Mouse (Mus musculus): ENCODE measurements around the gene Rpl18a.

Rpl18a gene

DNA sequence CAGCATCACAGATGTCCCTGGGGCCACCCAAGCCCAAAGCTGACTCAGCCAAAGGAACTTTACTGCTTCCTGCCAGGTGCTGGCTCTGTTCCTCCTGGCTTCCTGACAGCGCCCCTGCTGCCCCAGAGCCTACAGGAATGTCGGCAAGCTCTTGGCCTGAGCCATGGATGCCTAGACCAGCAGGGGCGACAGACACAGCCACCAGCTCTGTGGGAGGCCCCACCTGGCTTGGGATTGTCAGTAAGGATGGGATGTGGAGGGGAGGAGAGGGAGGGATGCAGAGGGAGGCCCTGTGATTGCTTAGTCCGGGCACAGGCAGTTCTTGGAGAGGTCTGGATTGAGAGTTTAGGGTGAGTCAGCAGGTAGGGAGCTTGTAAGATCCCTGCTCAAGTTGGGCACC, 17.1 kb downstream of the Rpl18a start:
- no peak for DNase-seq (ENCODE audit: low spot score)

DNA sequence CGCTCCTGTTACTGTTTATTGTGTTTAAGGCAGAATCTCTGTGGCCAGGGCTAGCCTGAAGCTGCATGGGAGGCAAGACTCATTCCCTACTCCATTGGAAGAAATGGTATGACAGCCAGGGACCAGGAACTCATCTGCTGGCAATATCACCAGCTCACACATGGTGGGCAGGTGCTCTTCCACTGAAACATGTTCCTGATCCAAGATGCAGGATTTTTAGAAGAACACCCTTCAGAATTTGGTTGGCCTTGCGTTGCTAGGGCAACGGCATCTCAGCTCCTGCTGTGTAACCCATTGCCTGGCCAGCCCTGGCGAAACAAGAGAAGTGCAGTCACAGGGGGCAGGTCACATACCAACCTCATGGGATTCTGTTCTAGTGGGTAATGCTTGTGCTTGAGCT, 17.7 kb downstream of the Rpl18a start:
- DNase-seq (ENCODE audit: low spot score), result no peak

DNA sequence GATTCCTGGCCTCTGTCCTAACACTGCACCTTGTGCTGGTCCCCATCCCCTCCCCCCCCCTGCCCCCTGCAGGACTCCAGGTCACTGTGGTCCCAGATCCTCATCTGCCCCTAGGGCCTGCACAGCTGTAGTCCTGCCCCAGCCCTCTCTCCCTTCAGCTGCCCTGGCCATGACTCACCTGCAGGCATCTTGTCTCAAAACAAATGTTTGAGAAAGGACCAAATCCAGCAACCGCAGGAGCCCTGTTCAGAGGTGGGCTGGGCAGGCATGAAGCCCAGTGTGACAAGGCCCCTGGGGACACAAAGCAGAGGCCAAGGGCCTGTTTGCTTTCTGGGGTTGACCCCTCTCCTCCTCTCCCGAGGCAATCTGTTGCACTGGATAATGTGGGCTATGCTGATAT, 19.0 kb downstream of the Rpl18a start:
- DNase-seq (ENCODE audit: low spot score), result no peak

DNA sequence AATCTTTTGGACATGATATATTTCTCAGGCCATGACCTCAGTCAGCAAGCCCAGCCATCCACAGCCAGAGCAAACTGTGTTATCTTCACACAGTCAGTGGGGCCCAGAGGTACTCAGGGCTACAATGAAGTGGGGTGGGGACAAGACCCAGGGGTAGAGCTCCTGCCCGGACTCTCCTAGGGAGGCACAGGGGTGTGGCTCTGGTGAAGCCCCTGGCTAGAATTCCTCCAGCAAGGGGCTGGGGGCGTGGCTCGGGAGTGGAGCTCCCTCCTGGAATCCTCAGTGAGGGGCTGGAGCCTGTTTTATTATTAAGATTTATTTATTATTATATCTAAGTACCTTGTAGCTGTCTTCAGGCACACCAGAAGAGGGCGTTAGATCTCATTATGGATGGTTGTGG, 20.8 kb downstream of the Rpl18a start:
- DNase-seq (ENCODE audit: low spot score), result no peak

DNA sequence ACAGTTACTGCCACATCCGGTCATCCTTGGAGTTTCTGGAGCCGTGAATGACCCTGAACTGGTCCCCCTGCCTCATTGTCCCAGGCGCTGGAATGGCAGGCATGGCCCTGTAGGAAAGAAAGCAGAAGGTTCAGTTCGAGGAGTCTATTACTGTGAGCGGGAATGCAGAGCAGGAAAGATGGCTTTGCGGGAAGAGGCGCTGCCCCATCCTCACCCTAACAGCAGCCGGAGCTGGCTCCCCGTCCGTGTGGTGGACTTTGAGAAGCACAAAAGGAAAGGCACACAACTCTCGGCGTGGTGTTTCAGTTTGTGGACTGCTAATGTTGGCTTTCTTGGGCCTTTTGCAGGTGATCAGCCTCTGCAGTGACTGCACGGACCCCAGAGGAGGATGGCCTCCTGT, 22.8 kb downstream of the Rpl18a start:
- DNase-seq (ENCODE audit: low spot score), result no peak

DNA sequence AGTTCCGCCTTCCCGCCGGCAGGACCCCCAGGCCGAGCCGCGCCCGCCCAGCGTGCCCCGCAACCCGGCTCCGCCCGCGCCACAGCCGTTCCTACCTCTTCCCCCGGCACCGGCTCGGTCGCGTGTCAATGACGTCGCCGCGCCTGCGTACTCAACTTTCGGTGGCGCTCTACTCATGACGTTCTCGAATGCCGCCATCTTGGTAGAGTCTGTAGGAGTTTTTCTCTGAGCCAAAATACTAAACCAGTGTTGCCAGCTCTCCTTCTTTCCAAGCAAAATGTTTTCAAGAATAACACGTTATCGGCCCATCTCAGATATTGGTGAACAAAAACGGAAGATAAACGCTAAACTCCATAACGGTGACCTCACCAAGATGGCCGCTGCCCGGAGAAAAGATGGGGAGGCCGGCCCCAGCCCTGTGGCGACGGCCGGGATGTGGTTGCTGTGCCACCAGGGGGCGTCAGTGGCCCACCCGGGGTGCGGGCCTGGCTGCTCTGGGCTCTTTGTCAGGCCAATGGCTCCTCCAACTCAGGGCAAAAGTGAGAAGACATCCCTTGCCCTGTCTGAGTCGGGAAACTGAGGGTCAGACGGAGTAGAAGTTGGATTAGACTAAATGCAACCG, 23.7 kb downstream of the Rpl18a start, which contains the start of gene Ccdc124:
Ccdc124 (minus strand) TSS at position 572 of the 622 bp plus-strand sequence.
- DNase-seq (ENCODE audit: low spot score), result peak; percentile 93

DNA sequence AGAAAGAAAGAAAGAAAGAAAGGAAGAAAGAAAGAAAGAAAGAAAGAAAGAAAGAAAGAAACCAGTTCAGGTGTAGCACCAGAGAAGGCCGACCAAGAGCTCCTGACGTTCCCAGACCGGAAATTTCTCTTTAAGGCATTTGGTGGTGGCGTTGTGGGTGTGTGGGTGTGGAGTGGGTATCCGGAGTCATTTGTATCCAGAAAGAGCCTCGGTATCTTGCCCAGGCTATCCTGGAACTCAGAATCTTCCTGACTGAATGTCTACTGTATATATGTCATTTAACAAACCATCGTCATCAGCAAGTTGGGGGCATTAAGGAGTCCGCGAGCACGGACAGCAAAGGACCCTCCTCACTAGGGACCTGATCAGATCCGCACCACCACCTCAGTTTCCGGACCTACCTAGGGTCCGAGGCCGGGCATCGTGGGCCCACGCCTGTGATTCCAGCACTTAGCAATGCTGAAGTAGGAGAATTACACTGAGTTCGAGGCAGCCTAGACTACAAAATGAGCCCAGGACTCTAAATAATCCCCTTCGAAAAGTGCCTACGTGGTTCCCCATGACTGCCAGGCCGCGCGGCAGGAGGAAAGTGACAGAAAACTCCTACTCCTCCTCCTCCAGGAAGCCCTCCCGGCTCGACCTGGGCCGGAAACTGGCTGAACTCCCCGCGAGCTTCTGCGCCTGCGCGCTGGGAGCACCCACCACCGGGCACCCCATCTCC, 24.4 kb downstream of the Rpl18a start:
- DNase-seq (ENCODE audit: low spot score), result no peak

DNA sequence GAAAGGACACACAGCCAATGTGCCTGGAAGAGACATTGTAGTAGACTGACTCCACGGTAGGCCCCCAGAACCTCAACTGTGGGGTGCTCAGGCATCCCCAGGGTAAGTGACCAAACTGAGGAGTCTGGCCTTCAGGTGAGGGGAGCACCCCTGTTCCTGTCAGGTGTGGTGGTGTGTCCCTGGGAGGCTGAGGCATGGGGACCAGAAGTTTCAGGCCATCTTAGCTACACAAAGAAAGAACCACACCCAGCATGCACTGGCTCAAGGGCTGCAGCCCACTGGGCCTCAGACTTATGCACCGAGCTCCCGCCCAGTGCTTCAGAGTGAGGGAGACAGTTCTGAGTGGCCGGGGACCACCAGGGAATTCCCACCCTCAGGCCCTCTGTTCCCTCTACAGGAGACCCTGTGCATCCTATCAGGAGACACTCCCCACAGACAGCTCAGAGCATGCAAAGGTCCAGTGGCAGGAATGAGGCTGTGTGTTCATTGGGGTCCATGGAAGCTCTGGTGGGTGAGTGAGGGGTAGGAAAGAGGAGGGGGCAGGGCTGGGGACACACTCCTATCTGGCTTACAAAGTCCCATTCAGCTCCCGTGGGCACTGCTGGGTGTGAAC, 25.9 kb downstream of the Rpl18a start:
- DNase-seq (ENCODE audit: low spot score), result no peak

DNA sequence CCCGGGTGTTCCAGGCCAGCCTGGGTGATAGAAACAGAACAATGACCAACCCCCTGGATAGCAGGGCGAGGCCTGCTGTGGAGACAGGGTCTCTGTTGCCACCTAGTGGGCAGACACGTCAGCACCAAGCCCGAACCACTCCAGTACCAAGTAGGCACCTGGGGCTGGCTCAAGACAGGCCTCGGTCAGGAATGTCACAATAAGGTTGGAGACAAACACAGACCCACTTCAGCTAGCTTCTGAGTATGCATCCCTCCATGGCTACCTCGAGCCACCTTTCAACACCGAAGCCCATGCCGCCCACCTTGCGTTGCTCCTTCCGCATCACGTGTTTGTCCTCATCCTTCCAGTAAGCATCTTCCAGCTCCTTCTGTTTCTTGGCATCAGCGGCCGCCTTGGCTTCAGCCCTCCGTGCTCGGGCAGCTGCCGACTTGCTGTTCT, 27.6 kb downstream of the Rpl18a start:
- DNase-seq (ENCODE audit: low spot score), result no peak

DNA sequence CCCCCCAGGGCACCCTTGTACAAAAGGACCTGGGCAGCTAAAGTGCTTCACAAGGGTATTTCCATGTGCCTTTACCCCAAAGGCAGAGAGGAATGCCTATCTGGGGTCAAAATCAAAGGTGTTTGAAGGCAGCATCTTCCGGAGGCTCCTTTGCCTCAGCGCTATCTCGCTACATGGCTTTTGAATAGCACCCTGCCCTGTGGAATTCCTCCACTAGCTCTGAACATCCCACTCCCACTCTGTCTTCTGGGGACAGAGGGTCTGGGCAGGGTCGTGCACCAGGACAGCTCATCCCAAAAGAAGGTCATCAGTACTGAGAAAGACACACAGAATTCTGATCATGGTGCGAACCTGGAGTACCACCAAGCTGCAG, 28.0 kb downstream of the Rpl18a start:
- no peak for DNase-seq (ENCODE audit: low spot score)

DNA sequence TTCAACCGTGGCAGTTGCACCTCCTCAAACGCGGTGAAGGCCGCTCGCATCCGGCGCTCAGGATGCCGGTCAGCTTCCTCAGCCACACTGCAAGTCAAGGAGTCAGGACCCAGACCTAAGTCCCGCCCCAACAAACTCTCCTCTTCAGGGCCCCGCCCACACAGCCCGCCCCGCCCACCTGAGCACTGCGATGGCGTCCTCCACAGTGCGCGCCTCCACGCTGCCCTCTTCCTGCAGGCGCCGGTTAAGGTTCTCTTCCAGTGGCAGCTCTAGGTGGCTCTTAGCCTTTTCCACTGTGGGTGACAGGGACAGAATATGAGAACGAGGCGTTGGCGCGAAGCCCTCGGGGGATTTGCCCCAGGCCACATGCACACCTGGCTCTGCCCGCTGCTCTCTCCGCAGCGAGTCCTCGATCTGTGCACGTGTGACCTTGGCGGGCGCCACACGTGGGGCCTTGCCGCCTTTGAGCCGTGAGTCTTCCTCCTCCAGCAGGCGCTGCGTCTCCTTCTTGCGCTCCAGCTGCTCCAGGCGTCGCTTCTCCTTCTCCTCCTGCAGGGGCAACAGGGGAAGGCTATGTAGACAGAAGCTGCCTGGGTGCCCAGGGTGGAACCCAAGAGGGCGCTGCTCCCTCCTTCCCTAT, 28.5 kb downstream of the Rpl18a start:
- DNase-seq (ENCODE audit: low spot score), result no peak

DNA sequence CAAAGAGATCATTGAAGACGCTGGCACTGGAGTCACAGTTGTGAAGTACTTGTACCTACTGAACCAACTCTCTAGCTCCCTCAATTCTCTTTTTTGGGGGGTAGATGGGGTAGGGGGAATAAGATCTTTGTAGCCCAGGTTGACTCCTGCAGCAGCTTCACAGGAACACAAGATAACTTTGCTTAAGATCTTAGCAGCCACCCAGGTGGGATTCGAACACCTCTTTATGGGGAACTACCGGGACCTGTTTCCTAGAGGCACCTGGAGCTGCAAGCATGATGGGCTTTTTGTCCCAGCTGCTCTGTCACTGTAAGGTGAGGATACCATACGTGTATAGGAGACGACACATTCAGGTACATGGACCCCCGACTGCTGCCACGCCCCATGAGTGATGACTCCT, 30.6 kb downstream of the Rpl18a start:
- DNase-seq (ENCODE audit: low spot score), result no peak

DNA sequence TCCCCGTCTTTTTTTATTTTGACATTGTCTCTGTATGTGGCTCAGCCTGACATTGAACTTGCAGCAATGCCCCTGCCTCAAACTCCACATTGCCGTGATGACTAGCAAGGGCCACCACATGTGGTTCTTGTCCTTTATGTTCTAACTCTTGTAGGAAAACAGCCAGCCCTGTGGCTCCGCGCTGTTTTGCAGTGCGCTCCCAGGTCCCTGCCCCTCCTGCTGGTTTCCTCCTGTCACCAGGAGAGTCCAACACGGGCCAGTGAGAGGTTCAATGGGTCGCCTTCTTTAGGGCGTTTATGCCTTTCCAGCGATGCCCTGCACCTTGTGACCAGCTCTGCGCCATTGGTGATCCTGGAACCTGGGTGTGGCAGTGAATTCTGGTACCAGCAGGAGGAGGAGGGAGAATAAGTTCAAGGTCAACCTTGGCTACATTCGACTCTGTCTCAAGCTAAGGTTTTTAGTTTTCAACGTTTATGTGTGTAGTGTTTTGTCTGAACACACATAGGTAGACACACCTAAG, 31.2 kb downstream of the Rpl18a start:
- no peak for DNase-seq (ENCODE audit: low spot score)

DNA sequence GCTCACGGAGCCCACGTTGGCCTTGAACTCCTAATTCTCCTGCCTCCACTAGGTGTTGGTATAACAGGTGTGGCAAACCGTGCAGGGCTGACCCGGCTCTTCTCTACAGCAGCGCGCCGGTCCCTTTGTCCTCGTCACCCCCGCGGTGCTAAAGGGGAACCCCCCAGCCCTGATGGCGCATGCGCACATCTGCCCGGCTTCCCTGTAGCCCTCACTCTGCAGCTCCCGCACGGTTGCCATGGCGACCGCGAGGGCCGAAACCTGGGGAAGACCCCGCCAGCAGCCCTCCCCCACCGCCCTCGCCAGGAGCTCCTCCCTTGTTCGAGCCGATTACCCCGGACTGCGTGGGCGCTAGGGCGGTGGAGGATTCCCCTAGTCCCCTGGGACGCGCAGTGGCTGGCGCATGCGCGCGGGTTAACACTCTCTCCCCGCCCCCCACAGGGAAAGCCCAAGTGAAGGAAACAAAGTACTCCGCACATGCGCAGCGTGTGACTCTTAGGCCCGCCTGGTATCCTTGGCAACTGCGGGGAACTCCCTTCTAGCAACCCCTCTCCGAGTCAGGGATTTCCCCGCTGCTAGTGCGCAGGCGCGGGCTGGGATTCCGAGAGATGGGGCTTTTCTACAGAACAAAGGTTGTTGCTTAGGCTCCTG, 31.7 kb downstream of the Rpl18a start:
- DNase-seq (ENCODE audit: low spot score), result peak; percentile 96

DNA sequence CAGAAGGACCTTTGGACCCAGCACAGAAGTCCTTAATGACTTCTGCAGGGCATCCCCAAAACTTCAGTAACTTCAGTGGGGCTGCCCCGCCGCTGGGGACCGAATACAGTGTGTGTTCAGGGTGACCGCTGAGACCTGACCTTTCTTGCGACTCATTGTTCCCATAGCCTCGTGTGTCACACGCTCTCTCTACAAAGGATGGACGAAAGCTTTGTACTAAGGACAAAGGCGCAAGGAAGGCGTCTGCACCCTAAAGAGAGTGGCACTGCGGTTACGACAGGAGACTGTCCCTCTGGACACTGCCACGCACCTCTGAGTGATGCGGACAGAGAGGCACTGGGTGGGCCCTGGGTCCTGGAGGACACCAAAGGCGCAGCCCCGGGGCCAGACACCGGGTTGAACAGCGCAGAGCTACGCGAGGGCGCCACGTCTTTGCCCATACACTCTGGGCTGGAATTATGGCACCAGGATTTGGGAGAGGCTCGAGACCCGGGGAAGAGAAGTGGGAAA, 32.4 kb downstream of the Rpl18a start:
- no peak for DNase-seq (ENCODE audit: low spot score)

DNA sequence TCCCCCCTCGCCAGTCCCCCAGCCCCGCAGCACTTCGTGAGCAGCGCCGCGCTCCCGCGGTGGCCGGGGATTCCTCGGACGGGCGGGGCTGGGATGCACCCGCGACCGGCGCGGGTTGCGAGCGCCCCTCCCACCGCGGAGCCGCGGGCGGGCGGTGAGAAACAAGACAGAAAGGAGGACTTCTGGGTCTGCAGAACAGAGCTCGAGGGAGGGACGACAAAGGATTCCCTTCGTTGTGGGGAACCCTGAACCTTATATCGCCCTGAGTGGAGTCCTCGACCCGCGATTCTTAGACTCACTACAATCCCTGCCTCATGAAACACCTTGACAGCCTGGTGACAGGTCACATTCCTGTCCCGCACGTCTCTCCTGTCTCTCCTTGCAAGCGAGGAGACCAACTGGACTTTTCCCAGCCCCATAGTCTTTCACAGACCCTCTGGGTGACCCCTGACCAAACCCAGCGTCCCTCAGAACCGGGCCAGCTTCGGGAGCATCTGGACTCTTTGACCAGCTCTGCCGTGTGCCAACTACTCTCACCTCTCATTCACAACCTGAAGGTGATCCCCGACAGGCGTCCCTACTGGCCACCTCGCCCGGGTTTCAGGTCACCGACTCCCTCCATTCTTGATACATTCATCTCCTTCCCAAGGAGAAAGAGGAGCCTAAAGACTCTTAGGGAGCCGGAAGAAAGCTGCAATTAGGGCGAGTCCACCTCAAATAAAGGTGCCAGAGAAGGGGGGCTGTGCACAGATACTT, 33.1 kb downstream of the Rpl18a start:
- no peak for DNase-seq (ENCODE audit: low spot score)

DNA sequence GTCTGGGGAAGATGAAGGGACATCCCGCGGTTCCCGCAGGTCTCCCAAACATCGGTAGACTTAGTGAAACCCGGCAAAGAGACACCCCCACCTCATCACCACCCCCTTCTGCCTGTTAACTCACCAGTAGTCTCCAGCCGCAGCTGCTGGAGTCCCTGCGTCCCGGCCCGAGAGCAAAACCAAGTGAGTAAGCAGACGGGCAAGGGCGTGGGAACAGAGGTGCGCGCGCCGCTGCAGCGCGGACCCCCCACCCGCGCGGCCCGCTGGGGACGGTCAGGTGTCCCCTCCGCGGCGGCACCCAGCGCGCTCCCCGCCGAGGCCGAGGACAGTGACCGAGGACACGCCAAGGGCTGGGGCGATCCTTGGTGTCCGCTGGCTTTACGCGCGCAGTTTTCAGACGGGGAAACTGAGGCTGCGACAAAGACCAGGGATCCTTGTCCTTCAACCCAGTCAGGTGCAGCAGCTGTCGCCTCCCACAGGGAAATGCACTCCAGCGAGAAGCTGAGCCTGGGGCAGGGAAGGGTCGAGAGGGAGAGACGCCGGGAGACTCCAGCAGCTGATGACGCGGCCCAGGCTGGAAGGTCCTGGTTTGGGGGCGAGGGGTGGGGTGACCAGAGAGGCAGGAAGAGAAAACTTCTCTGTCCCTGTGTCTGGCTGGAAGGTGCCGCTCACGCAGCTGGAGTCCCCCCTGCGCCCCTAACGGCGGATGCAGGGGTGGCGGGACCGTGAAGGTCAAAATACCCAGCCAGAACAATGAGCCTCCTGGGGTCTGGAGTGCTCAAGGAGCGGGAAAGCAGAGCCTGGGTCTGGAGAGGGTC, 34.2 kb downstream of the Rpl18a start, which contains the start of gene Kcnn1:
Kcnn1 (minus strand) TSS at position 435 of the 818 bp plus-strand sequence.
- no peak for DNase-seq (ENCODE audit: low spot score)

DNA sequence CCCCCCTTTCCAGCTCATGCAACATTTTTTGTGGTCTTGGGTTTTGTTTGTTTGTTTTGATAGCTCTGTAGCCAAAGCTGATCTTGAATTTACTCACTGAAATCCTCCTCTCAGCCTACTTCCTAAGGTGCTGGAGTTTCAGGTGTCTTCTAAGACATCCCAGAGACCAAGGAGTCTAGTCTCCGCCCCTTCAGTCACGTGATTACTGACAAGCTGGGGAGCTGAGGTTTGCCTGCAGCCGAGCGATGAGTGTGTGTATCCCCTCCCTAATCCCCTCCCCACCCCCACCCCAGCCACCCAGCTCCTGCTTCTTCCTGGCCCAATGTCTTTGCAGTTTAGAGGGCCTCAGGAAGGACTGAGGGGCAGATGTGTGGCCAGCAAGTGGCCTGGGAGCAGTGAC, 39.7 kb downstream of the Rpl18a start:
- no peak for DNase-seq (ENCODE audit: low spot score)

DNA sequence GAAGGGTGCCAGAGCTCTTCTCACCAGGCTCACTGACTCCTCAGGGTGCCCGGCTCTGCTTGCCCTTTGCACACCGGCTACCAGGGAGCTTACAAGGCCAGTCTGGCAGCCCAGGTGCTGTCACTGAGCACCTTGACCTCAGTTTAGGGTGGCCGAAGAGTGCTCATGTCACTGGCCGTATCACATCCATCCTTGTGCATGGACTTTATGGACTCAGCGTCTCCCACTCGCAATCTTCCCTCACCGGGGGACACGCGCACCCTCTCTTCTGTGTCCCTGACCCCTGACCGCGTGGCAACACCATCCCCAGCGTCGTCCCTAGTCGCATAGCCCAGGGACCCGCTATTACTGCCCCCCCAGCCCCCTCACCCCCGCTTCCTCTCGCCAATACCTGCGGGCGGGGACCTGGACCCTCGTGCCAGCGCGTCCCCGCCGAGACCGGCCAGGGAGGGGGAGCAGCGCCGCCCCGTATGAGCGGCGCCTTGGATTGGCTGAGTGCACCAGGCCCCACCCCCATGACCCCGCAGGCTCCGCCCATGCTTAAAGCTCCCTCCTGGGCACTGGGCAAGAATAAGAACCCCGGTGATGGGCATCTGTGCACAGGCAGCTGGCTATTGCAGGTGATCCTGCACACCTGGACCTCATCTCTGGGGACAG, 40.5 kb downstream of the Rpl18a start:
- DNase-seq (ENCODE audit: low spot score), result no peak

DNA sequence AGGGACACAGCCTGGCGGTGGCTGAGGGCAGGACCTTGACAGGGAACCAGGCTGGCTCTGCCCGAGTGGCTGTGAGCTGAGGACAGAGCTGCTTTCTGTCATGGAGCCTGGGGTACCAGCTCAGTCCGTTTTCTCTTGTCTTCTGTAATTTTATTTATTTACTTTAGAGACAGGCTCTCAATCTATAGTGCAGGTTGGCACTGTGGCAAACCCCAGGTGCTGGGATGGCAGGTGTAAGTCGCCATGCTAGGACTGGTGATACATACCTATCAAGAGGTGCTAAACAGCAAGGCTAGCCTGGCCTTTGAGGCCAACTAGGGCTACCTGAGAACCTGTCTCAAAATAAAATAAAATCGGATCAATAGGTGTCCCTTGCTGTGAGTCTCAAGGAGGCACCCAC, 41.2 kb downstream of the Rpl18a start:
- DNase-seq (ENCODE audit: low spot score), result no peak

All from ovary, postnatal 10 days (tissue).